Mouse (Mus musculus) olfactory bulb, adult 2 months (tissue): Measurements from ENCODE around the gene Atg5.

Source experiments
- CTCF ChIP-seq: fragments of 200-500 bp; IDR thresholded peaks from 2 replicates; pipeline ENCODE4 v1.5.1; 2012; ENCODE audit warnings: low read depth, mild to moderate bottlenecking, low read length, moderate library complexity; ENCODE audit not compliant: insufficient read depth
- POLR2A ChIP-seq: fragments of 200-500 bp; IDR thresholded peaks from 2 replicates; pipeline ENCODE4 v1.6.1; 2012; ENCODE audit warnings: mild to moderate bottlenecking, low read depth, low read length, moderate library complexity; ENCODE audit not compliant: insufficient read depth

GRCm38 (mm10) chr10:44400602-44401001 lies 132.4 kb downstream of the Atg5 start:
- TF ChIP-seq POLR2A (no peak), CTCF (no peak)
